Mouse (Mus musculus) adrenal gland, postnatal 10 days (tissue): ENCODE data around the gene Dvl1. TPM values are rescaled to one million over a fixed set of nuclear protein-coding genes. Genes with fewer than 3 reads are reported as not detected.
A peak's percentile ranks its signal among the peaks of the same experiment; 100 is the strongest.

Experiments used
- DNase-seq: peaks from one replicate; pipeline ENCODE4 v3.0.0; 2021; ENCODE audit warnings: mixed read lengths
- total RNA-seq, 2 experiments: library from RNA; stranded (reverse); gene quantifications; 2 replicates each; pipeline ENCODE4 v1.2.3; 2021

Gene Dvl1
- total RNA-seq, 2 experiments from 2014 or later: 58.2 to 59.0 TPM

DNA sequence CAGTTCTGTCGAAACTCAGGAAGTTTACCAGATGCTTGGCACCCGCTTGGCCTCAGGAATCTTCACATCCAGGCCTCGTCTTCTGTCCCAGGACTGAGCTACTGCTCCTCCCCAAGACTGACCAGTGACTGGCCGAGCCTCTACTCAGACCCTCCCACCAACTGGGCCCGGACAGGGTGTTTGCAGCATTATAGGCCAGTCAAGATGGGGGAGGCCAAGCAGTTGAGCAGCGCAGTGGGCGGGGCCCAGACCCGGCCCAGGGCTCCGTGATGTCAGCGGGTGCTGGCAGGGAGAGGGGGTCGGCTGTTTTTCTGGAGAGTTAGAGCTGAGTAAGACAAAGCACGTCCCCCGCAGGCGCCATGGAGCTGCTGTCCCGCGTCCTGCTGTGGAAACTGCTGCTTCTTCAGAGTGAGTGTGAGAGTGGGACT lies 7.7 kb upstream of the Dvl1 start, which contains the start of gene Mxra8:
Mxra8 (plus strand) TSS at position 198 of the 428 bp plus-strand sequence.
- peak; percentile 86 for DNase-seq

DNA sequence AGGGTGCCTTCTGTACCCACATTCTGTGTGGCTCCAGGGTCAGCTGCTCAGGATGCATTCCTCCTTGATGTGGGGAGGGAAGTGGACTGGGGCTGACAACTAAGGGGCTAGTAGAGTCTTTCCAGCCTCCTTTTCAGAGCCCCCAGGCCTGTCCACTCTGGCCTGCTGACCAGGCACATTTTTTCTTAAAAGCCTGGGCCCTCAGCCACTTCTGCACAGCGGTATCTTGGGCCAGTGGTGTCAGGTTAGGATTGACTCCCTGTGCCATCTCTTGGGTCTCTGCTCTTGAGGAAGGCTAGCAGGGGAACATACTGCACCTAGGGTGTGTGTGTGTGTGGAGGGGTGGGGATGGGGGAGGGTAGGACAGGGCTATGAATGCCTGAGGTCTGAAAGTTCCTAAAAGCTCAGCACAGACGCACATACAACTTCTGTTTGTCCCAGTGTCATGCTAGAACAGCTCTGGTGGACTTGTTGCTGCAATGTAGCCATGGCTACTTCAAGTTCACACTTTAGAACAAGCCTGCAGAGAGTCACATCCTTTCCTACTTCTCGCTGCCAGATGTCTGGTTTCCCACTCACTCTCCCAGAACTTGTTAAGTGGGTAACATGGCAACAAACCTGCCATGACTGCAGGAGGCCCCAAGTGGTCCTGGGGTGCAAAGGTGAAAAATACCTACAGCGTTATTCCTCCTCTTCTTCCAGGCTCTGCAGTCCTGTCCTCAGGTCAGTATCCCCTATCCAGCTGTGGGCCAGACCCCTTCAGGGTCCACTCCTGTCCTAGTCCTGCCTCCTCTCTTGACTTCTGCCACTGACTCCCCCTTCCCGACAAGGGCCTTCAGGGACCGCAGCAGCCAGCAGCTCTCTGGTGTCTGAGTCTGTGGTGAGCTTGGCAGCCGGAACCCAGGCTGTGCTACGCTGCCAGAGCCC lies 6.9 kb upstream of the Dvl1 start:
- DNase-seq: no peak

GRCm38 (mm10) chr4:155841003-155841454 lies 6.2 kb upstream of the Dvl1 start:
- peak; percentile 75 for DNase-seq

DNA sequence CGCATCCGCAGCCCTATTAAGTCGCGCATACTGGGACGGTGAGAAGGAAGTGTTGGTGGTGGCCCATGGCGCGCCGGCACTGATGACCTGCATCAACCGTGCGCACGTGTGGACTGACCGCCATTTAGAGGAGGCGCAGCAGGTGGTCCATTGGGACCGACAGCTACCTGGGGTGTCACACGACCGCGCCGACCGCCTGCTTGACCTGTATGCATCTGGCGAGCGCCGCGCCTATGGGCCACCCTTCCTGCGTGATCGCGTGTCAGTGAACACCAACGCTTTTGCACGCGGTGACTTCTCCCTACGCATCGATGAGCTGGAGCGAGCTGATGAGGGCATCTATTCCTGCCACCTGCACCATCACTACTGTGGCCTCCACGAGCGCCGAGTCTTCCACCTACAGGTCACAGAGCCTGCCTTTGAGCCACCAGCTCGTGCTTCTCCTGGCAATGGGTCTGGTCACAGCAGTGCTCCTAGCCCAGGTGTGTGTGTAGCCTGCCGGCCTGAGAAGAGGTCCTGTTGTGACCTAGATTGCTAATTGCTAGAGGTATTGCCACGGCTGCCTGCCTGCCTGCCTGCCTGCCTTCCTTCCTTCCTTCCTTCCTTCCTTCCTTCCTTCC lies 5.4 kb upstream of the Dvl1 start:
- DNase-seq: no peak

- no peak for DNase-seq
These were observed 4.0 kb upstream of the Dvl1 start for GRCm38 (mm10) chr4:155843231-155843630.

GRCm38 (mm10) chr4:155847591-155848352 lies 570 bp downstream of the Dvl1 start:
- DNase-seq: peak; percentile 53

GRCm38 (mm10) chr4:155848434-155849095 lies 1.4 kb downstream of the Dvl1 start:
- DNase-seq: no peak

- DNase-seq: no peak
These were observed 2.2 kb downstream of the Dvl1 start for GRCm38 (mm10) chr4:155849391-155849790.

GRCm38 (mm10) chr4:155849792-155850451 lies 2.7 kb downstream of the Dvl1 start:
- DNase-seq: no peak

DNA sequence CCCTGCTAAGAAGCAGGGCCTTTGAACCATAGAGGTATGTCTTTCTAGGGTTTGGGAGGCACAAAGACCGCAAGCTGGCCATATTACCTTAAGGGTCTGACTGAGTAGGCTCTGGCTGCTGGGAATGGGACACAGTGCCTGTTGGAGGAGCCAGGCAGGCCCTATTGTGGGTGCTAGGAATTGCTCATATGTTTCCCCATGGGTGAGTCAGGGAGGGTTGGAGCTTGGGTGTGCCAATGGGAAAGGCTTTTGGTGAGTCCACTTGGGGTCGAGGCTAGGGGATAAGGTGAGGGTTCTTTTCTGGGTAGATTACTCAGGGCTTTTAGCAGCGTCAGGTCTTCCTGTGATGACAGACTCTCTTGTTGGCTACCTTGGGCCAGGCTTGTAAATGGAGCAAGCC lies 4.2 kb downstream of the Dvl1 start:
- DNase-seq: no peak

DNA sequence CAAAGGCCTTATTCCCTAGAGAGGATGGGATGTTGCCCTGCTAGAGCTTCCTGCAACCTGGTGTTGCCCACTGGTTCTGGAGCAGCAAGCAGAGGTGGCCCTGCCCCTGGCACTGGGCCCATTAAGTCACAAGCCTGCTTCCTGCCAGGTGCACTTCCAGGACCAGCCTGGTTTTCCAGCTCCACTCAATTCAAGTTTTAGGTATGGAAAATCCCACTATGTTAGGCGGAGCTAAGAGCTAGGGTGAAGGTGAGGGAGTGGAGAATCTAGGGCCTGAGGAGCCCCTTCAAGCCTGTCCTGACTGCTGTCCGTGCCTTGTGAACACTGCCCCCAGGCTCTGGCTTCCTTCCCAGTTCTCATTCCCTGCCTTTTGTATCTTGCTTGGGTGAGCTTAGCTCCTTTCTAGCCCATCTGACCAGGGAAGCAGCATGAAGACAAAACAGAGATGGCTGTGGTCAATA lies 4.8 kb downstream of the Dvl1 start:
- DNase-seq: no peak

- DNase-seq: no peak
These were observed 6.2 kb downstream of the Dvl1 start for GRCm38 (mm10) chr4:155853421-155853820.

- DNase-seq: no peak
These were observed 7.8 kb downstream of the Dvl1 start for GRCm38 (mm10) chr4:155854991-155855390.

GRCm38 (mm10) chr4:155856071-155856470 lies 8.9 kb downstream of the Dvl1 start:
- no peak for DNase-seq

DNA sequence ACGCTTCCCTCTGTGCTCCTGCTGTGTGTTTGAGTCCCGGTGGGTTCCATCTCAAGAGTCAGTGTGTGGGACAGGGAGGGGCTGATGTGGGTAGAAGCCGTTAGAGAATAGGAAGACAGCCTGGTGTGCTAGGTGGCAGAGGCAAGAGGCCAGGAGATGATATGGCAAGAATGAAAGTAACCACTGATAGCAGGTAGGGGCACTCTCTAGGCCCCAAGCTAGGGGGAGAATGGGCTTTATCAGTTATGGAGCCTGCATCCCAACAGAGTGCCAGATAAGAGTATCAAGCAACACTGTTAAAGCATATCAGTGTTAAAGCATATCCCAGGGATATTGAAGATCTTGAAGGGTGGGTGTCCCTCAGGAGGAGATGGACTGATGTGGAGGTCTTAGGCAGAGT lies 9.7 kb downstream of the Dvl1 start:
- DNase-seq: no peak

- DNase-seq: peak; percentile 76
These were observed 12.1 kb downstream of the Dvl1 start for GRCm38 (mm10) chr4:155859318-155859717.

- no peak for DNase-seq
These were observed 14.6 kb downstream of the Dvl1 start for GRCm38 (mm10) chr4:155861787-155862186.

DNA sequence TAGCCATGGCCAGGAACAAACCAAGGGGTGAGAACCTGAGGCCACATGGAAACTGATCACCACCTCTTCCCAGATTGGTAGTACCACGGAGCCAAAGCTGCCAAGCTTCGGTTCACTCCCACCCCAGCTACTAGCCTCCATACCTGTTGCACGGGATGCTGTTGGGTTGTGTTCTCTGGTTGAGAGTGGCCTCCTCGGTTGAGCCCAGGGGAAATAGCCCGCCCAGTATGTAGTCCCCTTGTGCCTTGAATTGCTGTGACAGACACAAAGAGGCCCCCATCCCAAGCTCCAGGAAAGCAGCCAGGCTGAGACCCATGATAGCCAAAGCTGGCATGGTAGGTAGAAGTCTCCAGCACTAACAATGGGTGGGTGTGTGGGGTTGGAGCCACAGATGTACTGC lies 15.8 kb downstream of the Dvl1 start, which contains the start of gene Tas1r3:
Tas1r3 (minus strand) TSS at position 362 of the 400 bp plus-strand sequence.
- DNase-seq: no peak

- peak; percentile 40 for DNase-seq
These were observed 21.6 kb downstream of the Dvl1 start for GRCm38 (mm10) chr4:155868614-155869298.

DNA sequence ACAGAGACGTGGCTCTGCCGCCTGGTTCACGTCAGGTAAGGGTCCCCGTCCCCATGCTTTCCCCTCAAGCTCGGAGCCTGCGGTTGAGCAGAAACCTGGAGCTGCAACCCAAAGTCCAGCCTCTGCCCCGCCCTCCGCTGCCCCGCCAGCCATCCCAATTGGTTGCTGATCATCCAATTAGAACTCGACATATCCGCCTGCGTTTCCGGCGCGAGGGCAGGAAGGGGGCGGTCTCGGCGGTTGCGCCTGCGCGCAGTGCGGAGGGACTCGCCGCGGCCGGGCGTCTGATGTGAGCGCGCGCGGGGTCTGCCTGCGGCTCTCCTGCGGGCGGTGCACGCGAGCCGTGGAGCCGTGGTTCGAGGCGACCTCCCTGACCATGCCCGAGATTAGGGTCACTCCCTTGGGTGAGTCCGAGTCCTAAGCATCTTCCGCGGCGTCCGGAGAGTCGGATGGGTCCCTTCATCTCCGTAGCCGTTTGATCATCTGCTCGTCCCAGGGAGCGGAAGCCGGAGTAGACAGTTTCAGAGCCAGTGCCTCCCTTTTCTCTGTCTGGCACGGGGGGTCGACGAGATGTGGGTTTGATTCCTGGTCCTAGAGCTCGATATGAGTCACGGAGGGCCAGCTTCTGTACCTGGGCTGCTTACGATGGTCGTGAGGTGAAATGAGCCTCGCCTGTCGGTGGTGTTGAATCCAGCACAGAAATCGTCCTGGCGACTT lies 22.3 kb downstream of the Dvl1 start, which contains the start of the genes Cptp and Ints11:
Cptp (minus strand) TSS at position 124 of the 717 bp plus-strand sequence.
Ints11 (plus strand) TSS at position 230 of the 717 bp plus-strand sequence.
- peak; percentile 98 for DNase-seq
